Mouse (Mus musculus) layer of hippocampus, adult 2 months (tissue): ENCODE data around the gene Tbc1d10a. TPM values are rescaled to one million over a fixed set of nuclear protein-coding genes. Genes with fewer than 3 reads are reported as not detected.

ENCODE experiments used
- DNase-seq, 2 experiments: peaks; one replicate each; pipeline ENCODE4 v3.0.0; 2022; ENCODE audit warnings: low spot score in 2 of 2
- H3K27ac ChIP-seq: fragments of 200-600 bp; 2 replicates; pipeline ENCODE4 v1.8.1; 2022
- H3K4me3 ChIP-seq: fragments of 200-600 bp; 2 replicates; pipeline ENCODE4 v1.8.1; 2022; ENCODE audit warnings: mild to moderate bottlenecking
- CTCF ChIP-seq: fragments of 200-600 bp; conservative IDR thresholded peaks from 2 replicates; pipeline ENCODE4 v1.8.1; 2022; ENCODE audit warnings: antibody characterized with exemption, mild to moderate bottlenecking, moderate library complexity
- total RNA-seq, 2 experiments: library from RNA; stranded (reverse); gene quantifications; 2 replicates each; pipeline ENCODE4 v1.2.3; 2021

Gene Tbc1d10a
- total RNA-seq, 2 experiments from 2014 or later, result 27.3 to 29.4 TPM

GRCm38 (mm10) chr11:4189182-4189581, 2.6 kb downstream of the Tbc1d10a start:
- no peak for TF ChIP-seq CTCF
- DNase-seq, result no peak
- peak overlapping the region; percentile 90 for H3K27ac ChIP-seq
- peak overlapping the region; percentile 90; the same call in 1 of the 2 replicates for H3K4me3 ChIP-seq

GRCm38 (mm10) chr11:4190677-4191076, 4.1 kb downstream of the Tbc1d10a start:
- Histone ChIP-seq H3K27ac (peak overlapping the region; percentile 70), H3K4me3 (no peak overlapping the region)
- TF ChIP-seq CTCF, result no peak
- DNase-seq, result no peak

- DNase-seq, result peak in 1 of 2 experiments; percentile 36
- Histone ChIP-seq H3K27ac (peak overlapping the region; percentile 77), H3K4me3 (no peak overlapping the region)
- no peak for TF ChIP-seq CTCF
Observed at GRCm38 (mm10) chr11:4192757-4193156, 6.2 kb downstream of the Tbc1d10a start.

- Histone ChIP-seq H3K27ac (peak overlapping the region; percentile 77), H3K4me3 (no peak overlapping the region)
- TF ChIP-seq CTCF, result no peak
Observed at GRCm38 (mm10) chr11:4193420-4193819, 6.8 kb downstream of the Tbc1d10a start.

GRCm38 (mm10) chr11:4195597-4196031, 9.0 kb downstream of the Tbc1d10a start:
- DNase-seq, result no peak
- TF ChIP-seq CTCF, result no peak
- no peak overlapping the region for H3K4me3 ChIP-seq
- peak overlapping the region; percentile 55 for H3K27ac ChIP-seq

More at GRCm38 (mm10) chr11:4193420-4193819, 6.8 kb downstream of the Tbc1d10a start:
- DNase-seq, result no peak

DNA sequence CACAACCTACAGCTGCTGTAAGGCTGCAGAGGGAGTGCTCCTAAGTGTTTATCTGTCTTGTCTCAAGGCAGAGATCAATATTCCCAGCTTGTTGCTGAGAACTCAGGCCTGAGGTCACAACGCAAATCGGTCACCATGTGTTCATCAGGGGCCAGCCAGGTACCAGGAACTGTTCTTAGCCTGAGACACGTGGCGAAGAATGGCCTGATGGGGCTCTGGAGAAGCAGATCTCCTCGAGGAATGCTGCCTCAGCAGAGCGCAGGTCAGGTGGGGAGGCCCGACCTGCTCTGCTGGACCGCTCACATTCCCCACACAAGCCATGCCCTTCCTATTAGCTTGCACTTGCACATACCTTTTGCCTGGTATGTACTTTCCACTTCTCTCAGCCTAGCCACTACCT, 10.0 kb downstream of the Tbc1d10a start:
- TF ChIP-seq CTCF, result no peak
- DNase-seq, result no peak
- no peak overlapping the region for H3K4me3 ChIP-seq
- H3K27ac ChIP-seq, result no peak overlapping the region

- DNase-seq, result no peak
- no peak for TF ChIP-seq CTCF
- Histone ChIP-seq H3K27ac (peak overlapping the region; percentile 59; the same call in 1 of the 2 replicates), H3K4me3 (no peak overlapping the region)
Observed at GRCm38 (mm10) chr11:4197691-4198090, 11.1 kb downstream of the Tbc1d10a start.

GRCm38 (mm10) chr11:4201981-4202700, 15.6 kb downstream of the Tbc1d10a start:
- Histone ChIP-seq H3K4me3 (no peak overlapping the region), H3K27ac (peak overlapping the region; percentile 76)
- peak; percentile 22; the same call in 1 of the 2 replicates for TF ChIP-seq CTCF
- DNase-seq, result no peak

- TF ChIP-seq CTCF, result no peak
Observed at GRCm38 (mm10) chr11:4202995-4203704, 16.6 kb downstream of the Tbc1d10a start.

GRCm38 (mm10) chr11:4203705-4204074, 17.1 kb downstream of the Tbc1d10a start:
- Histone ChIP-seq H3K4me3 (no peak overlapping the region), H3K27ac (peak overlapping the region; percentile 76)
- no peak for DNase-seq
- TF ChIP-seq CTCF, result no peak

More at GRCm38 (mm10) chr11:4202995-4203704, 16.6 kb downstream of the Tbc1d10a start:
- no peak overlapping the region for H3K4me3 ChIP-seq
- H3K27ac ChIP-seq, result peak overlapping the region; percentile 76
- DNase-seq, result no peak

DNA sequence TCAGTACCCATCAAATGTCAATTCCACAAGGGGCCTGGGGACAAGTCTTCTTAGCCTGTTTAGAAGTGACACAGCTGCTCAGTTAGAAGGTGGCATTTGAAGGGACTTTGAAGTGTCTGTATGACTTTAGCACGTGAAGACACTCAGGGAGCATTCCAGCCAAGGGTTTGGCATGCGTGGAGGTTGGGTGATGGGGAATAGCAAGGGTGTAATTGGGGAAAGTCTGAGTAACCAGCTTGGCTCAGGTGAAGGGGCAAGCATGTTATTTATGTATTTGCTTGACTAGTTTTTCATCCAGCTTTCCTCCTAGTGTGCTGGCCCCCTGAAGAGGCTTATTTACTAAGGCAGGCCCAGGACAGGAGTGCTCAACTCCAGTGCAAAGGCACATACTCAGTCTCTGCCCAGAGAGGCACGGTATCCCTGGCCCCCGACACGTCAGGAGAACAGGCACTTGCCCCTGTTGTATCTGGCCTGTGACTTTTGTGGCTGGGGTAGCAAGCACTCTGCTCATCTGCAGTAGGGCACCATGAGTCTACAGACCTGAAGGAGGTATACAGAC, 18.6 kb downstream of the Tbc1d10a start:
- no peak for TF ChIP-seq CTCF
- H3K27ac ChIP-seq, result no peak overlapping the region
- H3K4me3 ChIP-seq, result no peak overlapping the region
- DNase-seq, result no peak

- Histone ChIP-seq H3K4me3 (no peak overlapping the region), H3K27ac (no peak overlapping the region)
- no peak for TF ChIP-seq CTCF
- no peak for DNase-seq
Observed at GRCm38 (mm10) chr11:4205951-4206350, 19.4 kb downstream of the Tbc1d10a start.

DNA sequence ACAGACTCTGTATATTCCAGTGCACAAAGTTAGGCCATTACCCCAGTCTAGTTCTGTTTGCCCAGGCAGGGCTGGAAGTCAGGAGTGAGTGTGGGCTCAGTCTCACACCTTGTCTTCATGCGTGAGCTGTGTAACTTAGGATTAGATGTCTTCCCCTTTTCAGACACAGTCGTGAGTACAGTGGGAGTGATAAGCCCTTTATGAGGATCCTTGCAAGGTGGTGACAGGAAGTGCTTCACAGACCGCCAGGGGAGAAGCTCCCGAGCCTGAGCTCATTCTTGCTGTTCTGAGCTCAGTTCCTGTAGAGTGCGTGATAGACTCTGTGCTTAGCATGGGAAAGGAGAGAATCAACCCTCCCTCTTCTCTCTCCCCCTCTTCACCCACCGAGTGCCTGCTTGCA, 20.0 kb downstream of the Tbc1d10a start:
- no peak for DNase-seq
- H3K27ac ChIP-seq, result no peak overlapping the region
- TF ChIP-seq CTCF, result no peak
- H3K4me3 ChIP-seq, result no peak overlapping the region
